Mouse (Mus musculus) left cerebral cortex, adult 8-10 months (tissue): ENCODE results near the gene Rab20. TPM values are rescaled to one million over a fixed set of nuclear protein-coding genes. Genes with fewer than 3 reads are reported as not detected.

ENCODE experiments used
- DNase-seq, 2 experiments: peaks; one replicate each; pipeline ENCODE4 v3.0.0; 2022; ENCODE audit warnings: low spot score in 2 of 2
- total RNA-seq, 4 experiments: library from RNA; stranded (reverse); gene quantifications; 2 replicates each; pipeline ENCODE4 v1.2.4; 2022

The Rab20 gene
- total RNA-seq, 4 experiments from 2014 or later = 0.35 to 1.6 (median 0.78) TPM

DNA sequence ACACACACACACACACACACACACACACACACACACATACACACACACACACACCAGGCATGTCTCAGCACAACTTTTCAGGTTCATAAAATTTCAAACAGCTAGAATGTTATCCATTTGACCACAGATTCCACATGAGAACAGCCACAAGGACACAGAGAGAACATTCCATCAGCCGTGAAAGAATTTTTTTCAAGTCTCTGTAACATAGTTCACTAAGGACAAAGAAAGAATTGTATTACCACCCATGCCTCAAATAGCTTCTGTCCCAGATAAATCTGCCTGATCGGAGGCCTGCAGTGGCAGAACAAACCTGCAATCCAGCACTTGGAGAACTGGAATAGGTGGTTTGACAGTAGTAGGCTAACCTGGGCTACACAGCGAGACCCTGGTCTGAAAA lies 21.2 kb downstream of the Rab20 start:
- no peak for DNase-seq

DNA sequence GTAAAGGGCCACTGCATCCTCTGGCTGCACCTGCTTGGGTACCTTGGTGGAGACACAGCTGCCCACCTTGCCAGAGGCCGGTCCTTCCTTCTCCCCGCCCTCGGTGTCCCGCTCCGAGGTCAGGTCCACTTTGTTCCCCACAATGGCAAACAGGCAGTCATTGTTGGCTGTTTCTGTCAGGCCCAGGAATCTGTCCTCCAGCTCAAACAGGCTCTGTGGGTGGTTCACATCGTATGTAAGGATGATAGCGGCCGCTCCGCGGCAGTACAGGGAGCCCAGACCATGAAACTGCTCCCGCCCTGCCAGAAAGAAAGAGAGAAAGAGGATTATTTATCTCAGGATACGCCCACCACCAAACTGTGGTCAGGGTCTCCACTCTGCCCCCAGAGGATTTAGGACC lies 24.3 kb downstream of the Rab20 start:
- DNase-seq = no peak

DNA sequence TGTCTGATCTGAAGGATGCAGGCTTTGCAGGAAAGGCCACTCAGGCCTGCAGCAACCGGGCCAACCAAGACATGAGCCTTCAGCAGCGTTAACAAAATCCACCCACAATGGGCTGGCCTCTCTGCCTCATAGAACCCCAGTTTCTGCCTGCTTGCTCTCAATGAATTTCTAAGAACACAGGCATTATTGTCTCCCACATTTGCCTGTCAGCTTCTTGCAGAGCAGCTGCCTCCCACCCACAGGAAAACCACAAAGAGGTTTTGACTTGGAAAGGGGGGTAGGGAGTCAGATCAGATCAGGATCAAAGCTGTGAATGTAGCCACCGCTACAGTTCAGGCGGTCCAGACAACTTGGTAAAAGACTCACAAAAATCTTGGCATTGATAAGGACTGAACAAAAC lies 25.5 kb downstream of the Rab20 start:
- no peak for DNase-seq

- no peak for DNase-seq
These were observed 26.0 kb downstream of the Rab20 start for GRCm38 (mm10) chr8:11452559-11452958.

- DNase-seq = no peak
These were observed 26.4 kb downstream of the Rab20 start for GRCm38 (mm10) chr8:11452152-11452551.

- DNase-seq = no peak
These were observed 28.1 kb downstream of the Rab20 start for GRCm38 (mm10) chr8:11450184-11451113.

- DNase-seq = no peak
These were observed 30.5 kb downstream of the Rab20 start for GRCm38 (mm10) chr8:11447910-11448570.

DNA sequence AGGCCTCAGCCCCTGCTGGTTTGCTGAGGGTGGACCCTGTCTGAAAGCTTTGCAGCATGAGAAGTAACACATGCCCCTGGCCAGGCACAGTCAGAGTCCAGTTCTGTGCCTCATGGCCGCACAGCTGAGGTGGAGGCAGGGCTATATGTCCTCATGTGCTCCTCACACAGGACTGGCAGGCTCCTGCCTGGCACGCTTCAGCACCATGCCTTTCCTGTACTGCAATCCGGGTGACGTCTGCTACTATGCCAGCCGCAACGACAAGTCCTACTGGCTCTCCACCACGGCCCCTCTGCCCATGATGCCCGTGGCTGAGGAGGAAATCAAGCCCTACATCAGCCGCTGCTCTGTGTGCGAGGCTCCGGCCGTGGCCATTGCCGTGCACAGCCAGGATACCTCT lies 32.7 kb downstream of the Rab20 start:
- no peak for DNase-seq

DNA sequence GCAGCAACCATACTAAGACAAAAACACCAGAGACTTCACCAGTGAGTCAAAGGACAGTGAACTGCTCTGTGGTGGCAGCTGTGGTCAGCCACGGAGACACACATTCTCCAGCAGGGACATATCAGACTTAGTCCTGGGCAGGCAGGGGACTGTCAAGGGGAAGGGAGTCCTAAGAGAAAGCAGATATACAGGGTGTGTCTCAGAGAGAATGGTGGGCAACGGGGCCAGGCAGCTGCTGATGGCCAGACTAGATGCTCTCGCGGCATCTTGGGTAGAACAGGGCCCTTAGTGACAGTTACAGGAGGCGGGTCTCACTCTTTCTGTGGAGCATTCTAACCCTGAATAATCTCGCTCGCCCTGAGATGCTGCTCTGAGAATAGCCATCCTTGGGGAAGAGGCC lies 34.3 kb downstream of the Rab20 start:
- no peak for DNase-seq

GRCm38 (mm10) chr8:11443611-11444010 lies 34.9 kb downstream of the Rab20 start:
- no peak for DNase-seq

DNA sequence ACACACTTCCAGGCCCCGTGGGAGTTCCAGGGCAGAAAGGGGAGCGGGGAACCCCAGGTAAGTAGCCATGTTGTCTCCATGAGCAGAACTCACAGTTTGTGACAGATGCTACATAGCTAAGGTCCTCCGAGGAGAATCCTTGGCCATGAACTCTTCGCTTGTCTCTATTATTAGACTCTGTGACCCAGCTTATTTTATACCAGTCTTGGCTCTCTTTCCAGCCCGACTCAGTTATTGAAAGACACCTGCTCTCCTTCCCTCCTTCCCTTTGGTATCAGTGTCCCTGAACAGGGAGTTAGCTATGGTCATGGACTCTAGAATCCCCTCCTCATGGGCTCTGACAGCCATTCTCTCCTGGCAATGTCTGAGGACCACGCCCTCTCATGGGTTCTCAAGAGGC lies 37.2 kb downstream of the Rab20 start:
- DNase-seq = no peak

GRCm38 (mm10) chr8:11437862-11438261 lies 40.6 kb downstream of the Rab20 start:
- peak in 1 of 2 experiments; percentile 73 for DNase-seq

DNA sequence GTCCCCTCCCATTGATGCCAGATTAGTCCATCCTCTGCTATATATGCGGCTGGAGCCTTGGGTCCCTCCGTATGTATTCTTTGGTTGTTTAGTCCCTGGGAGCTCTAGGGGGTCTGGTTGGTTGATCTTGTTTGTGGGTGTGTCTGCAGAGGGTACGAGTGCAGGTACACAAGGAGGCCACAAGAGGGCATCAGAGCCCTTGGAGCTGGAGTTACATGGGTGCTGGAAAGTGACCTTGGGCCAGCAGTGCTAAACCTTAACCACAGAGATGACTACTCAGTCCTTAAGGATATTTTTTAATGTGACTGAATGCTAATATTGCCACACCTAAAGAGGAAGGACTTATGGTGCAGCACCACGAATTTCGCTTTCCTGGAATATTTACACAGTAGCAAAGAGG lies 47.8 kb downstream of the Rab20 start:
- no peak for DNase-seq

- no peak for DNase-seq
These were observed 55.4 kb downstream of the Rab20 start for GRCm38 (mm10) chr8:11423091-11423490.

DNA sequence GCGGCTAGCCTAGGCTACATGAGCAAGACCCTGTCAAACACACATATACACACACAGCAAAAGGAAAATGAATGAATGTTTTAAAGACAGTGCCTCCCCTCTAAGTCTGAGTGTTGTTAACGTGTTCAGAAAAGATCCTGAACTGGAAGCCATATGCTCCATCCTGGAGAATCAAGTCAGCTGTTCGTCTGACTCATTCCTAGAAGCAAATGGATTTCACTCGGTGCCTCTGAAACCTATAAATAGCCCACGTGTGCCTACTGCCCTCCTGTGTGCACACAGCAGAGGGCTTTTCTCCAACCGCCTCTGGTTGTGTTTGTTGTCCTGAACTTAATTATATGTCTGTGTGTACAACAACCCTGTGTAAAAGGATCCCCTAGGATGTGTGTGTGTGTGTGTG lies 56.5 kb downstream of the Rab20 start:
- DNase-seq = peak in 1 of 2 experiments; percentile 43

GRCm38 (mm10) chr8:11421105-11421504 lies 57.4 kb downstream of the Rab20 start:
- no peak for DNase-seq

DNA sequence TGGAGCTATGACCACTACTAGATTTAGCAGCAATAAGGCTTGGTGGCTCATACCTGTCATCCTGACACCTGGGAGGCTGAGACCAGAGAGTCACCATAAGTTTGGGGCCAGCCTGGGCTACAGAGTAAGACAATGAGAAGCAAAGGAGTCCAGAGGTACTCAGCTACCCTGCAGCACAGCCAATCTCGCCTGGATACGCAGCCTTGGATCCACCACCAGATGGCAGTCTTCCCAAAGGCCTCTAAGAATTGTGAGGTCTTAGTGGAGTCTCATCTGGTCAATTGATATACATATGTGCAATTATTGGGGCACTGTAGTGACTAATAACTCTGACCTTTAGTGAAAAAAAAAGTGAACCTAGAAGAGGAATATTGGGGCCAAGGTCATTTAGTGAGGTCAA lies 58.9 kb downstream of the Rab20 start:
- DNase-seq = peak in 1 of 2 experiments; percentile 35

GRCm38 (mm10) chr8:11419232-11419631 lies 59.3 kb downstream of the Rab20 start:
- DNase-seq = peak in 1 of 2 experiments; percentile 82

DNA sequence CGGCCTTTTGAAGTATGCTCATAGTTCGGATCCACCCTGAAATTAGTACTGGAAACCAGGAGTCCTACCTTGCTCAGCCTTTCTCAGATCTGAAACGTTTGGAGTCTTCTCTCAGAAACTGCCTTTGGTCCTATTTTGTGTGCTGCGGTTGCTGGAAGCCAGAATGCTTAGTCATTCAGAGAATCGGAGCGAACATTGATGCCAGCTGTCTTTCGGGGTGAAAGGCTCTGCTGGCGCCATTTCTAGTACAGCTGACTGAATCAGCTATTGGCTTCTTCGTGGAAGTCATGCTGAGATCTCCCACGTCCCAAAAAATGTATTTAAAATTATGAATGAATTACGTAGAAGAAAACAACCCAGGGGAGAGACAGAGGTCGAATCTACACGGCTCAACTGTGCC lies 60.7 kb downstream of the Rab20 start:
- DNase-seq = peak in 1 of 2 experiments; percentile 45

GRCm38 (mm10) chr8:11415089-11415488 lies 63.4 kb downstream of the Rab20 start:
- no peak for DNase-seq

- peak in 1 of 2 experiments; percentile 87 for DNase-seq
These were observed 64.2 kb downstream of the Rab20 start for GRCm38 (mm10) chr8:11414304-11414703.

DNA sequence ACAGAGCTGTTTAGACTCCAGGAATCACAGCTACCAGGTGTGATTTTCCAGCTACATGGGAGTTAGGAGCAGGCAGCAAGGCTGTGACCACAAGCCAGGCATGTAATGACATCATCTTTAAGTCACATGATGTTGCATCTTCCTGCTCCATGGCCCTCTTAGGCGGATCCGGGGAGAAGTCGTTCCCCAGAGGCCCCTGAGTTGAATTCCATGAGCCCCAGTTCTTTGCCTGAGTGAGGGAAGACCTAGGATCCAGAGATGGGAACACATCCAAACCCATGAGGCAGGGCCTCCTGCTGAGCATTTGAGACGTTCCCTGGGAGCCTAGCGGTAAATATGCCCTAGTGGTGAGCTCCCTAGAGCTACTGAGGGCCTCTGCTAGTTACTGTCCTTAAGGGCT lies 66.1 kb downstream of the Rab20 start:
- no peak for DNase-seq
